In the genomic region with DNA sequence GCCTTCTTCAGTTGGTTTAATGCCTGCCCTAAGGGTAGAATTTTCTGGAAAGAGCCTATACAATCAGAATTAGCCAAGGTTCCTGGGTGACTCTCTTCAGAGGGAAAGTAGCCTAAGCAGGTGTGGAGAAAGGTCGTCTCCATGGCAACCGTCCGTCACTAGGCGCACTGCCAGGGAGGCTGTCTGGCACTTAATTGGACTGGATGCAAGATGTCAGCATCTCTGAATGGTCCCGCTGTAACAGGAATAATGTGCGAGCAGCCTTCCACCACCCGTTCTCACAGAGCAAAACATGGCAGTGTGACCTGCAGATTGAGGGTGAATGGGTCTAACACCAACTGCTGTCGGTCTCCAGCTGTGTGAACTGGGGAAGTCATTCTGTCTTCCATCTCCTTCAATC, we compare ENCODE assay signal across 9 mouse cellular contexts.
A peak's percentile ranks its signal among the peaks of the same experiment; 100 is the strongest.
DNase-seq lines count a peak whose midpoint lies in the region; TF ChIP-seq lines count a peak whose summit lies in the region.
"Had no signal": no experiment of that assay in that cellular context is flagged by ENCODE, and none has a peak within 500 bp of the region (broad histone marks: within the 10 kb centered on the region; RNA-seq: fewer than 3 reads in every experiment).

No protein-coding gene starts in this region.

- DNase-seq in thymus, postnatal 14 days: peak; percentile 4
- no peak for DNase-seq in thymus, adult 18-20 months
- DNase-seq in embryo, embryonic 11 days: peak; percentile 72
- DNase-seq in kidney, postnatal 10 days: peak; percentile 43
- DNase-seq in gastrocnemius, postnatal 10 days: no peak
- no peak for DNase-seq in left cerebral cortex, adult 2 months (ENCODE audit: extremely low spot score in 1 of 2, low spot score in 2 of 2)
- no peak for DNase-seq in lung, postnatal 25 days (ENCODE audit: low spot score)
- no peak for DNase-seq in urinary bladder, postnatal 4 days (ENCODE audit: low spot score in 2 of 2)
- DNase-seq: liver, embryonic 13.5 days had no signal

- no peak overlapping the region for H3K4me3 ChIP-seq in left cerebral cortex, adult 2 months
- H3K4me3 ChIP-seq: liver, embryonic 13.5 days had no signal

- no peak for TF ChIP-seq CTCF in left cerebral cortex, adult 2 months (IDR thresholded peaks at IDR 0.05)

- intact Hi-C loops in left cerebral cortex, adult 2 months (cut with DNase I): no loop called here

- no peak overlapping the region for H3K27ac ChIP-seq in left cerebral cortex, adult 2 months
- H3K27ac ChIP-seq: liver, embryonic 13.5 days had no signal

Comparison
In these comparisons a context has a peak if more than half of its experiments do, and no peak if none do; other contexts are left out.
1. DNase-seq: peak in thymus, postnatal 14 days (single experiment), embryo, embryonic 11 days (single experiment) and kidney, postnatal 10 days (single experiment); none in thymus, adult 18-20 months (0 of 2), gastrocnemius, postnatal 10 days (single experiment), left cerebral cortex, adult 2 months (0 of 2), lung, postnatal 25 days (single experiment) and urinary bladder, postnatal 4 days (0 of 2).